Mouse (Mus musculus): Measurements from ENCODE around the gene Gm9837.

Gene Gm9837

GRCm38 (mm10) chr11:53496946-53497345 is 26.7 kb upstream of the Gm9837 start:
- TF ChIP-seq GATA4 (IDR thresholded peaks at IDR 0.05; ENCODE audit: insufficient replicate concordance, low read length): no peak

- no peak for TF ChIP-seq GATA4 (IDR thresholded peaks at IDR 0.05; ENCODE audit: insufficient replicate concordance, low read length)
Measured at GRCm38 (mm10) chr11:53495417-53495816, 25.1 kb upstream of the Gm9837 start.

GRCm38 (mm10) chr11:53493243-53493955 is 23.1 kb upstream of the Gm9837 start:
- TF ChIP-seq GATA4 (IDR thresholded peaks at IDR 0.05; ENCODE audit: insufficient replicate concordance, low read length): no peak

- peak; percentile 22; the same call in 1 of the 2 replicates for TF ChIP-seq GATA4 (IDR thresholded peaks at IDR 0.05; ENCODE audit: insufficient replicate concordance, low read length)
Measured at GRCm38 (mm10) chr11:53491954-53492401, 21.7 kb upstream of the Gm9837 start.

GRCm38 (mm10) chr11:53489421-53489820 is 19.1 kb upstream of the Gm9837 start:
- TF ChIP-seq GATA4 (IDR thresholded peaks at IDR 0.05; ENCODE audit: insufficient replicate concordance, low read length): no peak

GRCm38 (mm10) chr11:53489007-53489406 is 18.7 kb upstream of the Gm9837 start:
- no peak for TF ChIP-seq GATA4 (IDR thresholded peaks at IDR 0.05; ENCODE audit: insufficient replicate concordance, low read length)

- TF ChIP-seq GATA4 (IDR thresholded peaks at IDR 0.05; ENCODE audit: insufficient replicate concordance, low read length): no peak
Measured at GRCm38 (mm10) chr11:53486822-53487594, 16.7 kb upstream of the Gm9837 start.

GRCm38 (mm10) chr11:53486351-53486750 is 16.1 kb upstream of the Gm9837 start:
- no peak for TF ChIP-seq GATA4 (IDR thresholded peaks at IDR 0.05; ENCODE audit: insufficient replicate concordance, low read length)

- no peak for TF ChIP-seq GATA4 (IDR thresholded peaks at IDR 0.05; ENCODE audit: insufficient replicate concordance, low read length)
Measured at GRCm38 (mm10) chr11:53485719-53486118, 15.4 kb upstream of the Gm9837 start.

- no peak for TF ChIP-seq GATA4 (IDR thresholded peaks at IDR 0.05; ENCODE audit: insufficient replicate concordance, low read length)
Measured at GRCm38 (mm10) chr11:53483159-53483891, 13.0 kb upstream of the Gm9837 start.

- TF ChIP-seq GATA4 (IDR thresholded peaks at IDR 0.05; ENCODE audit: insufficient replicate concordance, low read length): no peak
Measured at GRCm38 (mm10) chr11:53481088-53481730, 10.9 kb upstream of the Gm9837 start.

- no peak for TF ChIP-seq GATA4 (IDR thresholded peaks at IDR 0.05; ENCODE audit: insufficient replicate concordance, low read length)
Measured at GRCm38 (mm10) chr11:53479783-53480301, 9.6 kb upstream of the Gm9837 start, which contains the start of the genes Gm9945 and Sowaha. Gene Gm9945 (plus strand): TSS chr11:53480166. Gene Sowaha (minus strand): TSS chr11:53480274.

- TF ChIP-seq GATA4 (IDR thresholded peaks at IDR 0.05; ENCODE audit: insufficient replicate concordance, low read length): no peak
Measured at GRCm38 (mm10) chr11:53479171-53479782, 9.0 kb upstream of the Gm9837 start.
